Mouse (Mus musculus): Measurements from ENCODE around the gene Ice1.

The Ice1 gene

DNA sequence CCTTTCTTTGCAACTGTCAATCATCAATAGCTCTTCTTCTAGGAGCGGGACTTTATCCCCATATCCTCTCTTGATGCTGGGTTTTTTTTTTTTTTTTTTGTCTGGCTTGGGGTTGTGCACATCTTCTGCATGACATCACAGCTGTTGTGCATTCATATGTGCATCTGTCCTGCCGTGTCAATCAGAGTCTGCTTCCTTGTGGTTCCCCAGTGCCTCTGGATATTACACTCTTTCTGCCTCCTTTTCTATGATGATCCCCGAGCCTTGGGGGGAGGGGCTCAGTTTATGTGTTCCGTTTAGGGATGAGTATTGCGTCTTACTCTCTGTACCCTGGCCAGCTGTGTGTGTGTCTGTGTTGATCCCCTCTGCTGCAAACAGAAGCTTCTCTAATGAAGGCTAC, 84.0 kb downstream of the Ice1 start:
- DNase-seq (ENCODE audit: low spot score), result no peak

DNA sequence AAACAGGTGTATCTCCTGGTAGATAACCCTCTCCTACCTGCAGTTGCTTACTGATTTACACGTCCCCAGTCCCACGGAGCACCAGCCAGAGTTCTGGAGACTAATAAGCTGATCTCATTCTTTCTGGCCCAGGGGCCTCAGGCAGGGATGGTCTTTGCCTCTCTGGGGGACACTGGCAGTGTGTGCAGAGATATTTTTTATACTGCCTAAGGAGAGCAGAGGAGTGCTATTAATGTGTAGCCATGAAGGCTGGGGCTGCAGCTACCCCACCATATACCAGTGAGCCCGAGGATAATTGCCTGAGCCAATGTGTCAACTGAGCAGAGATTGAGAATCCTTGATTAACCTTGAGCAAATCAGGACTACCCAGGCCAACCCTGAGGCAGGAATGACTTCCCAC, 90.0 kb downstream of the Ice1 start:
- DNase-seq (ENCODE audit: low spot score), result no peak

DNA sequence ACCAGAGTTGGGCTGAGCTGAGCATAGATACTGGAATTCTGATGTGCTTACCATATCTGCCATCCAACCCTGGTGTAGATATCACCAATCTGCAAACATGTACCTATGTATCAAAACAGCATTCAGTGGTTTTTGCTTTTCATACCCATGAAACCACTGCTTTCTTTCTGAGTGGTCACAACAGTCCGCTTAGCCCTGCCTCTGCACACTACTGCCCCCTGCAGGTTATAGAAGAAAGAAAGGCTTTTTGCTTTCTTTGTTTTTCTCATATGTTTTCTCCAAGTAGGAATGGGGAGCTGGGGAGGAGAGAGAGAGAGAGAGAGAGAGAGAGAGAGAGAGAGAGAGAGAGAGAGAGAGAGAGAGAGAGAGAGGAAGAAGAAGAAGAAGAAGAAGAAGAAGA, 92.2 kb downstream of the Ice1 start:
- no peak for DNase-seq (ENCODE audit: low spot score)

DNA sequence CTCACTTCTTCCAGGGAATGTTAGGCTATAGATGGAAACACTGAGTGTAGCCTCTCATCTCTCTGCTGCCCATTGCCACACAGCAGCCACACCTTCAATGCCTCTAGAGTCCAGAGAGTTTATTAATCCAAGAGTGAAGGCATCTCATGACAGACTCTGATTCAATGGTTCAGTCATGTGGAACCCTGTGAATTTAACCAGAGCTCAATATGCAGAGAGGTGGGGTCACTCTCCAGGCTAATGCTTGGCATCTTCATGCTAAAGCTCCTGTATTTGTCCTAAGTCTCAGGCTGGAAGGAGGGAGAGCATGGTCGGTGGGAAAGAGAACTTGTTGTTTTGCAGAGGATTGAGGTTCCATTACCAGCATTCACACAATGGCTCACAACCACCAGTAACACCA, 97.6 kb downstream of the Ice1 start:
- DNase-seq (ENCODE audit: low spot score), result no peak

DNA sequence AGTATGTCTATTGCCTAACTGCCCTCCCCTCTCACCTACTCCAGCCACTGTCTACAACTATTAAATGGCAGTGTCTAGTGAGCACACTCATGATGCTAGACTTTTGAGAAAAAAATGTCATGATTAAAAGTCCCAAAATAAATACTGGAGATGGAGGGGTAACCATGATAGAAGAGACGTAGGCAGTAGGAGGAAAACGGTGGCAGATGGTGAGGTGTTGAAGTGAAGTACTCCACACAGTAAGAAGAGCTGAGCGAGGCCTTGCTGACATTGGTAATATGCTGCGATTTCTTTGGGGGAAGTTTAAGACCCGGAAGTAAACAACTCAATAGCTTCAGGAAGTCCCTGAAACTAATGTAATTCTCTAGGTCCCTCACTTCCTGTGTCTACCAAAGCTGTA, 104.0 kb downstream of the Ice1 start:
- no peak for DNase-seq (ENCODE audit: low spot score)

DNA sequence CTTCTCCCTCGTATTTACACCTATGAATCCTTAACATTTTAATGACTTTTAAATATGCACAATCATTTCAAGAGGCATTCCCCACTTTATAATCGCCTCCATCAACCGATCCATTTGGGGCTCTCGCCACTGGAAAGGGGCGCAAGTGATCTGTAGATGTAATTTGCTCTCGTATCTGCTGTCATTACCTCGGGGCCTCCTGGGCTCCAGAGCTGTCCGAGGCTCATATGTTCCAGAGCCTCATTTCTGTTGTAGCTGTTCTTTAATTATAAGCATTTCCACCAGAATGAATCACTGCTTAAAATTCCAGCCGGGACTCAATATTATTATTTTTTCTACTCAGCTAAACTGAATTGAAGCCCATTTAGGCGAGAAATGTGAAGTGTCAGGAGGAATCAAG, 104.7 kb downstream of the Ice1 start:
- DNase-seq (ENCODE audit: low spot score), result no peak

DNA sequence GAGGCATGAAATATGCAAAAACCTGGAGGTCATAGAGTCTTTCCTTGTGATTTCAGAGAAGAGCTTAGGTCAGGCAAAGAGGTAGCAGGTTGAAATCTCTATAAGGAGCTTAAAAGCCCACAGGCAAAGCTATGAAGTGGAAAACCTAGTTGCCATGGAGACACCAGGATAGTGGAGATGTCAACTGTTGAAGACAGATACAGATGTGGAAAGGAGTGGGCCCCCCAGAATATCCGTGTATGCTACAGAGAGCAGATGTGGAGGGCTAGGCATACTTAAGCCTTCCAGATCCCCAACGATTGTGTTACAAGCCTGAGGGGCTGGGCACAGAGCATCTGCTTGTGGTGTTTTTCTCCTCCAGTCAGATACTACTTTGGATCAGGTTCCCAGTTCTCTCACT, 119.8 kb downstream of the Ice1 start:
- no peak for DNase-seq (ENCODE audit: low spot score)

DNA sequence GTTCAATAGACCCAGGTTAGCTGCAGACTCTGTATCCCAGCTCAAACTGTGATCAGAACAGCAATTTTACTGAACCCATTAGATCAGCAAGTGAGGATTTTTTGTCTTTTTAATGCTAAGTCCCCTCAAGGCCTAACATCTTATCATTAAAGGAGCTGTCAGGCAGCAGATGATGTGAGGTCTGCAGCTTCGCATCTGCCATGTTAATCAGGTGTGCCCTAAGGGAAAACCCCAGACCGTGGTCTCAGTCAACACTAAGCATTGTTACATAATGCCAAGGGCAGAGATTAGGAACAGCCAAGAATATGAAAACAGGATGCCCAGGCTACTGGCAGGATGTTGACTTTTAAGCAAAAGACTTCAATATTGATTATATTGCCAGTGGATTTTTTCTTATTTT, 122.4 kb downstream of the Ice1 start:
- DNase-seq (ENCODE audit: low spot score), result no peak

DNA sequence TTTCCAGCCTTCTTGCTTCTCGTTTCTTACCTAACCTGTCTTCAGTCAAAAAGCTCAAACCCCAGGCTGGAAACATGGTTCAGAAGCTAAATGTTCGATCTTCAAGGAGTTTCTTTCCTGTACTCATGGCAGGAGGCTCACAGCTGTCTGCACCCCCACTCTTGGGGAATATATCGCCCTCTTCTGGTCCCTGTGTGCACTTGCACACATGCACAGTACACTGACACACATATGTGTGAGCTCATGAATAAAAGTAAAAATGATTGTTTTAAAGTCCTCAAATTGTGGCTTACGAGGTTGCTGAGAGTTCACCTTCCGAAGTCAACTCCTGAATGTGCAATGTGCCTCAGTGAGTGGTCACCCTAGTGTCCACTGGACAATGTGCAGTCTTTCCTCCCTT, 127.2 kb downstream of the Ice1 start:
- no peak for DNase-seq (ENCODE audit: low spot score)

DNA sequence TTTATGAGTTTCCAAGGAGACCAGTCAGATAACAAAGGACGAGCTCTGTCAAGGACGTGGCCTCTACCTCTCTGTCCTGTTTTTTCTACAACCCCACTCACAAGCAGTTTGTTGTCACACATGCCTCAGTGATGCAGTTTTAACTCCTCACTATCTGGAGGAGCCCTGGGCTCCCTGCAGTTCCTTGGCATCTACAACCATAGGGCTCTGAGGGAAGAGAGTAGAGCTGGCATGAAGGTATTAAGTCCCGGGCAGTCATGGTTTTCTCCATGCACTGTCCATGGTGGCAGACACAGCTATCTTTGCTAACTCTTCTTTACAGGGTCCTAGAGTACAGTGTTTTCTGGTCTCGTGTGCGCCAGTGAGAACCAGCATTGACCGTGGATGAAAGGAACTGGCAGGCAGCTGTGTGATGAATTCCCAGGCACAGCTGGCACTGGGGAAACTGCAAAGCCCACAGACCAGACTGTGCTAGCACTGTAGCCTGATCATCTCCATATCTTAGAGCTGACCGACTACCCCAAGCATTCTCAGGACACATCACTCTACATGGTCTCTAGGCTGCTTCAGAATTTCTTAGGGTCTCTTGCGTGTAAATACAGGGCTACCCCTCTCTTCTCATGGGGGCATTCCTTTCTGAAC, 127.9 kb downstream of the Ice1 start:
- no peak for DNase-seq (ENCODE audit: low spot score)

DNA sequence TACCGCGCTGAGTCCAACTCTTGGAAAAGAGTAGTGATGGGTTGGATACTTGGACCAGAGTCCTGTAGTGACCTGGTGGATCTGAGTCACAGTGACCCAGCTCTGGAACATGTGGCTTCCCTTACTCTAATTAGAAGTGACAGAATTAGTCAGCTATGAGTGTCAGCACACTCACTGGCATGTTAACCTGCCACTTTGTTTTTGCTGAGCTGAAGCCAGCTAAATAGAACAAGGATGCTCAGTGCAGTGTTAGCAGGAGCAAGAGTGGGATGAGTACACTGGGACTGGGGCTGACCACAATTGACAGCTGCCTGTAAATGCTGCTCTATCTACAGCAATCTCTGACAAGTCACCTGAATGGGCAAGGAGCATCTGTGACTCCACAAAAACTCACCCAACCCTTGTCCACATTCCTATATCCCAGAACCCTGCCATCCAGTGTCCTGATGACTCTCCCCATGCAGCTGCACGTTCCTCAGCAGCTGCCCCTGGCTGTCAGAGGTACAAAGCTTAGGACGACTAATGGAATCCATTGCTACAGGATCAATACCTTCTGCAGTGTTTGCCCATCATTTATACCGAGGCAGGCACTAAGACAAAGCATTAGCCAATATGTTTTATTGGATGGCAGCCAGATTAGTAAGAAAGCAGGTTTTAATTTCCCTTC, 128.6 kb downstream of the Ice1 start:
- DNase-seq (ENCODE audit: low spot score), result no peak
